Mouse (Mus musculus): ENCODE data around the gene Slc44a1. TPM values are rescaled to one million over a fixed set of nuclear protein-coding genes. Genes with fewer than 3 reads are reported as not detected.

Slc44a1 gene
- polyA plus RNA-seq, 1 experiment, result 18.1 TPM

GRCm38 (mm10) chr4:53403386-53403785, 36.8 kb upstream of the Slc44a1 start:
- no peak for DNase-seq
- Histone ChIP-seq H3K4me3 (ENCODE audit: control insufficient read depth, insufficient read depth, low read length) (no peak overlapping the region), H3K4me1 (replicated peaks; ENCODE audit: control insufficient read depth, insufficient read depth, low read length) (no peaks in the 10 kb centered on the region), H3K27me3 (ENCODE audit: control insufficient read depth, insufficient read depth, low read length) (no peaks in the 10 kb centered on the region), H3K27ac (ENCODE audit: control insufficient read depth, insufficient read depth, low read length) (no peak overlapping the region), H3K36me3 (ENCODE audit: control insufficient read depth, insufficient read depth, low read length) (no peaks in the 10 kb centered on the region)
- 95% methylated on average over 12 of the region's 12 CpGs for WGBS
- TF ChIP-seq POLR2A (IDR thresholded peaks at IDR 0.05; ENCODE audit: control insufficient read depth, extremely low read depth, insufficient read depth, low read length, poor library complexity), result no peak
- no peak for TF ChIP-seq CTCF (IDR thresholded peaks at IDR 0.05; ENCODE audit: borderline replicate concordance, control insufficient read depth, extremely low read depth, insufficient read depth, low read length, poor library complexity)

GRCm38 (mm10) chr4:53404431-53404925, 35.7 kb upstream of the Slc44a1 start:
- H3K4me3 ChIP-seq (ENCODE audit: control insufficient read depth, insufficient read depth, low read length), result no peak overlapping the region
- no peak for DNase-seq
- no peaks in the 10 kb centered on the region for H3K27me3 ChIP-seq (ENCODE audit: control insufficient read depth, insufficient read depth, low read length)
- no peak overlapping the region for H3K27ac ChIP-seq (ENCODE audit: control insufficient read depth, insufficient read depth, low read length)
- WGBS, result 94% methylated on average over 6 of the region's 6 CpGs
- TF ChIP-seq POLR2A (IDR thresholded peaks at IDR 0.05; ENCODE audit: control insufficient read depth, extremely low read depth, insufficient read depth, low read length, poor library complexity) (no peak), CTCF (IDR thresholded peaks at IDR 0.05; ENCODE audit: borderline replicate concordance, control insufficient read depth, extremely low read depth, insufficient read depth, low read length, poor library complexity) (no peak)
- H3K4me1 ChIP-seq (replicated peaks; ENCODE audit: control insufficient read depth, insufficient read depth, low read length), result no peaks in the 10 kb centered on the region
- no peaks in the 10 kb centered on the region for H3K36me3 ChIP-seq (ENCODE audit: control insufficient read depth, insufficient read depth, low read length)

GRCm38 (mm10) chr4:53406866-53407265, 33.3 kb upstream of the Slc44a1 start:
- no peak for TF ChIP-seq POLR2A (IDR thresholded peaks at IDR 0.05; ENCODE audit: control insufficient read depth, extremely low read depth, insufficient read depth, low read length, poor library complexity)
- no peak for TF ChIP-seq CTCF (IDR thresholded peaks at IDR 0.05; ENCODE audit: borderline replicate concordance, control insufficient read depth, extremely low read depth, insufficient read depth, low read length, poor library complexity)

GRCm38 (mm10) chr4:53408821-53409220, 31.4 kb upstream of the Slc44a1 start:
- no peak for DNase-seq
- H3K36me3 ChIP-seq (ENCODE audit: control insufficient read depth, insufficient read depth, low read length), result no peaks in the 10 kb centered on the region
- H3K4me3 ChIP-seq (ENCODE audit: control insufficient read depth, insufficient read depth, low read length), result no peak overlapping the region
- no peak overlapping the region for H3K27ac ChIP-seq (ENCODE audit: control insufficient read depth, insufficient read depth, low read length)
- 87% methylated on average over 8 of the region's 8 CpGs for WGBS
- H3K4me1 ChIP-seq (replicated peaks; ENCODE audit: control insufficient read depth, insufficient read depth, low read length), result no peaks in the 10 kb centered on the region
- no peaks in the 10 kb centered on the region for H3K27me3 ChIP-seq (ENCODE audit: control insufficient read depth, insufficient read depth, low read length)
- TF ChIP-seq POLR2A (IDR thresholded peaks at IDR 0.05; ENCODE audit: control insufficient read depth, extremely low read depth, insufficient read depth, low read length, poor library complexity) (no peak), CTCF (IDR thresholded peaks at IDR 0.05; ENCODE audit: borderline replicate concordance, control insufficient read depth, extremely low read depth, insufficient read depth, low read length, poor library complexity) (no peak)

More at GRCm38 (mm10) chr4:53406866-53407265, 33.3 kb upstream of the Slc44a1 start:
- no peak for DNase-seq
- no peaks in the 10 kb centered on the region for H3K36me3 ChIP-seq (ENCODE audit: control insufficient read depth, insufficient read depth, low read length)
- no peaks in the 10 kb centered on the region for H3K4me1 ChIP-seq (replicated peaks; ENCODE audit: control insufficient read depth, insufficient read depth, low read length)
- no peak overlapping the region for H3K4me3 ChIP-seq (ENCODE audit: control insufficient read depth, insufficient read depth, low read length)
- no peaks in the 10 kb centered on the region for H3K27me3 ChIP-seq (ENCODE audit: control insufficient read depth, insufficient read depth, low read length)
- no peak overlapping the region for H3K27ac ChIP-seq (ENCODE audit: control insufficient read depth, insufficient read depth, low read length)

- Histone ChIP-seq H3K4me1 (replicated peaks; ENCODE audit: control insufficient read depth, insufficient read depth, low read length) (no peaks in the 10 kb centered on the region), H3K36me3 (ENCODE audit: control insufficient read depth, insufficient read depth, low read length) (no peaks in the 10 kb centered on the region), H3K27ac (ENCODE audit: control insufficient read depth, insufficient read depth, low read length) (no peak overlapping the region), H3K27me3 (ENCODE audit: control insufficient read depth, insufficient read depth, low read length) (no peaks in the 10 kb centered on the region), H3K4me3 (ENCODE audit: control insufficient read depth, insufficient read depth, low read length) (no peak overlapping the region)
- 85% methylated on average over 5 of the region's 5 CpGs for WGBS
- TF ChIP-seq POLR2A (IDR thresholded peaks at IDR 0.05; ENCODE audit: control insufficient read depth, extremely low read depth, insufficient read depth, low read length, poor library complexity) (no peak), CTCF (IDR thresholded peaks at IDR 0.05; ENCODE audit: borderline replicate concordance, control insufficient read depth, extremely low read depth, insufficient read depth, low read length, poor library complexity) (no peak)
- no peak for DNase-seq
Observed at GRCm38 (mm10) chr4:53409526-53410085, 30.6 kb upstream of the Slc44a1 start.

DNA sequence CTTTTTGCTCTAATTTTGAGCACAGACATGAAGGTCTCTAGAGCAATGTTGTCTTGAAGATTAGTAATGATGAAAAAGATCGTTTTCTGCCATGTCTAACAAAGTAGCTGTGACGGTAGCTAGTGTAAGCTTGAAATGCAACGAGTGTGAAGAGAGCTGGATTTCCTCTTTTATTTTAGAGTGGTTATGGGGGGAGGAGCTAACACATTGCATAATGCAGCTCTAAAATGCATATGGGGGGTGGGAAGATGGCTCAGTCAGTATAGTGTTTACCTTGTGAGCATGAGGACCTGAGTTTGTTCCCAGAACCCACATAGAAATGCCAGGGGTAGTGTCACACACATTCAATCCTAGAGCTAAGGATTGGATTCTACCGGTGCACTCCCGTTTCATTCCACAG, 29.5 kb upstream of the Slc44a1 start:
- no peak for TF ChIP-seq POLR2A (IDR thresholded peaks at IDR 0.05; ENCODE audit: control insufficient read depth, extremely low read depth, insufficient read depth, low read length, poor library complexity)
- H3K36me3 ChIP-seq (ENCODE audit: control insufficient read depth, insufficient read depth, low read length), result no peaks in the 10 kb centered on the region
- H3K27ac ChIP-seq (ENCODE audit: control insufficient read depth, insufficient read depth, low read length), result no peak overlapping the region
- H3K4me3 ChIP-seq (ENCODE audit: control insufficient read depth, insufficient read depth, low read length), result no peak overlapping the region
- WGBS, result 61% methylated on average over 5 of the region's 5 CpGs
- H3K4me1 ChIP-seq (replicated peaks; ENCODE audit: control insufficient read depth, insufficient read depth, low read length), result no peaks in the 10 kb centered on the region
- no peak for DNase-seq
- H3K27me3 ChIP-seq (ENCODE audit: control insufficient read depth, insufficient read depth, low read length), result no peaks in the 10 kb centered on the region

Data from thymus, adult 2 months (tissue).